Mouse (Mus musculus): Measurements from ENCODE around the gene Ppp6r2. TPM values are rescaled to one million over a fixed set of nuclear protein-coding genes. Genes with fewer than 3 reads are reported as not detected.
A peak's percentile ranks its signal among the peaks of the same experiment; 100 is the strongest.

Gene Ppp6r2
- polyA plus RNA-seq, 1 experiment from 2014 or later, result 76.9 TPM

DNA sequence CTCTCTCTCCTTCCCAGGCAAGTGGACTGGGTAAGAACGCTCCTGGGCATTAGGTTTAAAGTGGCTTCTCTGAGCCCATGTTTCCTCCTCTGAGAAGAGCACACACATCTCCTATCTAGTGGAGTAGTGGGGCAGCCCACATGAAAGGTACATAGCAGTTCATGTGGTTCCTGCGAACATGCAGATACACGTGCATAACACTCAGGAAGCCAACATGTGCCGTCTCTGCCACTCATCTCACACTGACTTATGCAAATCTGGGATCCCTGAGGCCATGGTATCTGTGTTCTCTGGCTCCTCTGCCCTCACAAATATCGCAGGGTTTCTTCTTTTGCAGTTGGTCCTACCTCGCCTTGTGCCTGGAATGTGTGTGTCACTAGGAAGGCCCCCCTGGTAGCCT lies 71.2 kb downstream of the Ppp6r2 start:
- no peak overlapping the region for H3K4me2 ChIP-seq
- 77% methylated on average over 6 of the region's 6 CpGs for WGBS
- H3K27me3 ChIP-seq, result no peaks in the 10 kb centered on the region
- H3K9ac ChIP-seq, result no peak overlapping the region
- no peak overlapping the region for H3K4me3 ChIP-seq
- ATAC-seq (ENCODE audit: low read depth), result no peak
- H3K27ac ChIP-seq (replicated peaks), result no peak overlapping the region
- no peaks in the 10 kb centered on the region for H3K9me3 ChIP-seq
- no peaks in the 10 kb centered on the region for H3K4me1 ChIP-seq (replicated peaks)
- H3K36me3 ChIP-seq, result peaks cover 100% of the 10 kb centered on the region

DNA sequence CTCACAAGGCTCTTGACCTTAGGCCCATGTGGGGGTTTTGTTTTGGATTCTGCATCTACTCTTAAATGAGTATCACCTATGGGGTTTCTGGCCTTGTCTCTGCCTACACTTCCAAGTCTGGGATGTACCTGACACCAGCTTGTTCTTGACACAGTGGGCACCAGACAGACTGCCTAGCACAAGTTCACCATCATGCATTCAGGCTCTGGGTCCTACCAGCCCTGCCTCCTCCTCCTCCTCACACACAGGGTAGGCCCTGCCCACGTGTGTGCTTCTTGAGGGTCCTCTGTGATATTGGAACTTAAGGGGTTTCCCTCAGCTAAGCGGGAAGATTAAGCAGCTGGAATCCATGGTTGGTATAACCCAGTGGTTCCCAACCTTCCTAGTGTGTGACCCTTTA lies 72.7 kb downstream of the Ppp6r2 start:
- H3K4me3 ChIP-seq, result no peak overlapping the region
- H3K36me3 ChIP-seq, result peaks cover 100% of the 10 kb centered on the region
- no peaks in the 10 kb centered on the region for H3K9me3 ChIP-seq
- no peak overlapping the region for H3K4me2 ChIP-seq
- no peaks in the 10 kb centered on the region for H3K4me1 ChIP-seq (replicated peaks)
- no peak overlapping the region for H3K9ac ChIP-seq
- WGBS, result 90% methylated on average over 2 of the region's 2 CpGs
- 0 out of 2 replicates have a peak, but pooled peaks have one; percentile 20 for ATAC-seq (ENCODE audit: low read depth)
- H3K27ac ChIP-seq (replicated peaks), result no peak overlapping the region
- H3K27me3 ChIP-seq, result no peaks in the 10 kb centered on the region

DNA sequence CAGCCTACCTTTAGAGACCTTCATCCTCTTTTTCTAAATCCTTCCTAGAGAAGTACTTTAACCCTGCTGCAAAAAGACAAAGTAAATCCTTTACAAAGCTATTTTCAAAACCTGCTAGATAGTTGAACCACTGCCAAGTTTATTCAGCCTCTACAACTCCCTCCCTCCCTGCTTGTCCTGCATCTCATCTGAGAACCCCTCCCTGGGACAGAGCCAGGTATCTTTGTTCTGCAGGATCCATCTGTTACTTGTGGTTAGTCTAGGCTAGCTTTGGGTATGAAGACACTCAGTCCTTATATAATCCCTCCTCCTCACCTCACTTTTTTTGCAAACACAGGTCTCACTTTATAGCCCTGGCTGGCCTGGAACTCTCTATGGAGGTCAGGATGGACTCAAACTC lies 73.7 kb downstream of the Ppp6r2 start:
- Histone ChIP-seq H3K27ac (replicated peaks) (no peak overlapping the region), H3K36me3 (peaks cover 100% of the 10 kb centered on the region), H3K4me2 (no peak overlapping the region), H3K9ac (no peak overlapping the region), H3K27me3 (no peaks in the 10 kb centered on the region), H3K9me3 (no peaks in the 10 kb centered on the region), H3K4me3 (no peak overlapping the region), H3K4me1 (replicated peaks) (no peaks in the 10 kb centered on the region)
- ATAC-seq (ENCODE audit: low read depth), result no peak

DNA sequence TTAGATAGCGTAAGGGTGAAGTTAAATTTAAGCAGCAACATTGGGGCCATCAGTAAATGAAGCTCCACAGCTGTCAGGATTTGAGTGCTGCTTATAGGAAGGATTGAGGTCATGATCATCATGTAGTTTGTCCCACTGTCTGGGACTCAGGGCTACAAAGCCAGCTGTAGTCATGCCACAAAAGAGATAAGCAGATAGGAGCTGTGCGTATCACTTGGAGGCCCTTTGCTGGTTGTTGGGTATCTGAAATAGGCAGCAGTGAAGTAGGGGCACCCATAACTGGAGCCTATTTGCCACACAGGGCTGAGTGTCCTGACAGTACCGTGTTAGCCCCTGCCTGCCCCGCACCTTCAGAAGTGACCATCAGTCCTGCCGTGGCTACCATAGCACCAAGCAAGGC lies 74.1 kb downstream of the Ppp6r2 start:
- no peaks in the 10 kb centered on the region for H3K9me3 ChIP-seq
- peaks cover 100% of the 10 kb centered on the region for H3K36me3 ChIP-seq
- no peaks in the 10 kb centered on the region for H3K4me1 ChIP-seq (replicated peaks)
- H3K4me3 ChIP-seq, result no peak overlapping the region
- H3K9ac ChIP-seq, result no peak overlapping the region
- WGBS, result 95% methylated on average over 5 of the region's 5 CpGs
- no peaks in the 10 kb centered on the region for H3K27me3 ChIP-seq
- no peak overlapping the region for H3K4me2 ChIP-seq
- H3K27ac ChIP-seq (replicated peaks), result no peak overlapping the region
- ATAC-seq (ENCODE audit: low read depth), result no peak

DNA sequence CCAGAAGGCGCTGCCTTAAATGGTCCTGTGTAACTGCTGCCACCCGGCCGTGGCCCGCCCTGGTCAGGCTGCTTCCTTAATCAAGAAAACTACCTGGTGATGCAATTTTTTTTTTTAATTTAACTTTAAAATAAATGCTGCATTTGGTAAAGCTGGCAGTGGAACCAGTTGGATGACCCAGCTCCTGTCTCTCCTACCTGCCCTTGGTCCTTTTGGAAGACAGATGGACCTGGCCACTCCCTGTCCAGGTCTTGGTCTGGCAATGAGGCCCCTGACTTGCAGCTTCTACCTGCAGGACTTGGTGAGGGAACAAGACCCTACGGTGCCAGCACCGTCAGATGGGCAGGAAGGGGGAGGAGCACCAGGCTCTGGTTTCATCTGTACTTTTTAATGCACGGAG lies 74.8 kb downstream of the Ppp6r2 start:
- H3K9me3 ChIP-seq, result no peaks in the 10 kb centered on the region
- 0 out of 2 replicates have a peak overlapping the region, but pooled peaks have one; percentile 28 for H3K27ac ChIP-seq (replicated peaks)
- WGBS, result 90% methylated on average over 7 of the region's 7 CpGs

DNA sequence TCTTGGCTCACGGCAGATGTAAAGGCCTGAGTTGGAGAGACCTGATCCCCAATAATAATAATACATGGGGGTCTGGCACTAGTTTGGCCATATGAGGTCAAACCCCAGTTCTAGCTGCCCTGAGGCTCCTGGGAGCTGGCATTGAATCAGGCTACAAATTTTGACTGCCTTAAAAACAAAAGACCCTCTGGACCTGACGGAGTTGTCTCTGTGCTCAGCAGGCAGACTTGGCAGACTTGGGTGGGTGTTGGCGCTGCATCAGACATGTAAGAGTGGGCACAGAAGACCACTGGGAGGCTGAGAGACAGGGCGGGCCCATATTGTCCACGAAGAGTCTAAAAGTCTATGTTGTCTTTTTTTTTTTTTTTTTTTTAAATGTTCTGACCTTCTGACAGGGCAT lies 75.2 kb downstream of the Ppp6r2 start:
- Histone ChIP-seq H3K36me3 (peaks cover 100% of the 10 kb centered on the region), H3K27me3 (no peaks in the 10 kb centered on the region), H3K27ac (replicated peaks) (no peak overlapping the region), H3K9me3 (no peaks in the 10 kb centered on the region), H3K4me3 (no peak overlapping the region), H3K4me1 (replicated peaks) (no peaks in the 10 kb centered on the region), H3K9ac (no peak overlapping the region), H3K4me2 (no peak overlapping the region)
- WGBS, result 75% methylated on average over 5 of the region's 5 CpGs
- ATAC-seq (ENCODE audit: low read depth), result no peak

More for the DNA sequence above, 74.8 kb downstream of the Ppp6r2 start:
- H3K4me3 ChIP-seq, result no peak overlapping the region
- no peak for ATAC-seq (ENCODE audit: low read depth)
- no peaks in the 10 kb centered on the region for H3K27me3 ChIP-seq
- no peak overlapping the region for H3K4me2 ChIP-seq
- no peak overlapping the region for H3K9ac ChIP-seq
- peaks cover 100% of the 10 kb centered on the region for H3K36me3 ChIP-seq
- H3K4me1 ChIP-seq (replicated peaks), result no peaks in the 10 kb centered on the region

DNA sequence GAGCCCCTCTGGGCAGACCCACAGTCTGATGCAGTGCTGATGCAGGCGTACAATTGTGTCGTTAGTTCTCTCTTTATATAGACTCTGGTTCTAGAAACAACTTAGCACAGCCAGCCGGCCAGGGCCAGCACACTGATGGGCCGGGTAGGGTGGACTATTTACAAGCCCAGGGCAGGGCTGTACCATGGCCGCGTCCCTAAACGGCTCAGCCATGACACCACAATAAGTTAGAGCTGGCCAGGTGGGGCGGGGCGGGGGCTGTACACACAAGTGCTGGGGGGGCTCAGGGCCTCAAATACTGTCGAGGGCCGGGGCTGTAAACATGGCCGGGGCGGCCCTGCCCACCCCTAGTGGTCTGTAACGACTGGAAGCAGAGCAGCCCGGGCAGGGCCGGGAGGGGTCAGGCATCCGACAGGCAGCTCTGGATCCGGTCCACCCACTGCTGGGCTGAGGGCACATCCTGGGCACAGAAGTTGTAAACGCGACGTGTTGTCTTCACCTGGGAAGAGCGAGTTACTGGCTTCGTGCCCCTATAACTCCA lies 76.9 kb downstream of the Ppp6r2 start:
- Histone ChIP-seq H3K9ac (no peak overlapping the region), H3K27me3 (no peaks in the 10 kb centered on the region), H3K4me2 (no peak overlapping the region), H3K36me3 (peaks cover 100% of the 10 kb centered on the region), H3K4me3 (no peak overlapping the region), H3K4me1 (replicated peaks) (no peaks in the 10 kb centered on the region), H3K9me3 (no peaks in the 10 kb centered on the region), H3K27ac (replicated peaks) (no peak overlapping the region)
- ATAC-seq (ENCODE audit: low read depth), result no peak
- 90% methylated on average over 23 of the region's 23 CpGs for WGBS

DNA sequence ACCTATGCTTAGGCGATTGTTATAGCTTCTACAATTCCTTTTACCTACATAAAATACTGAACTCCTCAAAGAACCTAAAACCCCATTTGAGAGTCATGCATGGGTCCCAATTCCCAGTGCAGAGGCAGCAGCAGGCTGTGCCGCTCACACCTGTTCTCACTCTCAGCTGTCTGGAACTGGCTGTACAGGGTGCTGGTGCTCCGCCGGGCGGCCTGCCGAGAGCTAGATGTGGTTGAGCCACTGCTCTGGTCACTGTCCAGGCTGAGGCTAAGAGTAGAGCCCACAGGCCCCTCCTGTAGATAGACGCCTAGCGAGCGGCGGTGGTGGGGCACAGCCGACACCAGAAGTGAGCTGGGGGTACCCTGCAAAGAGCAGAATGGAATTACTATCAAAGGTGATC lies 78.1 kb downstream of the Ppp6r2 start:
- 93% methylated on average over 11 of the region's 11 CpGs for WGBS
- no peaks in the 10 kb centered on the region for H3K9me3 ChIP-seq

DNA sequence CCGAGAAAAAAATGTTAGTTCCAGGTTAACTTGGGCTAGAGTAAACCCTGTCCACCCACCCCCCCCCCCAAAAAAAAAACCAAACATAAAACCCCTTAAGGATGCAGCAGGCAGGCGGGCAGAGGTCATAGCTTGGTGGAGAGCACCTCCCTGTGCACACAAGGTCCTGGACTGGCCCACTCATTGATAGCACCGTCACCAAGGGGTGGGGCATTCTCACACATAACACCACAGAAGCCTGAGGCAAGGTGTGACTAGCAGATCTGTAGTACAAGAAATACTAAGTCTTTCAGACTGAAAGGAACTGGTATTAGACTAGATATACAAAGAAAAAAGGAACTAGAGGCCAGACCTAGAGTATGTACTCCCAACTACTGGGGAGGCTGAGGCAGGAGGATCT lies 80.2 kb downstream of the Ppp6r2 start:
- 97% methylated on average over 3 of the region's 3 CpGs for WGBS
- no peak for ATAC-seq (ENCODE audit: low read depth)
- H3K9ac ChIP-seq, result no peak overlapping the region
- no peaks in the 10 kb centered on the region for H3K4me1 ChIP-seq (replicated peaks)
- no peak overlapping the region for H3K4me2 ChIP-seq
- H3K36me3 ChIP-seq, result peaks cover 100% of the 10 kb centered on the region
- H3K27ac ChIP-seq (replicated peaks), result no peak overlapping the region
- no peaks in the 10 kb centered on the region for H3K9me3 ChIP-seq
- no peaks in the 10 kb centered on the region for H3K27me3 ChIP-seq
- no peak overlapping the region for H3K4me3 ChIP-seq

More for the DNA sequence above, 78.1 kb downstream of the Ppp6r2 start:
- no peak overlapping the region for H3K4me2 ChIP-seq
- H3K9ac ChIP-seq, result no peak overlapping the region
- ATAC-seq (ENCODE audit: low read depth), result no peak
- H3K4me1 ChIP-seq (replicated peaks), result no peaks in the 10 kb centered on the region
- no peak overlapping the region for H3K27ac ChIP-seq (replicated peaks)
- H3K36me3 ChIP-seq, result peaks cover 100% of the 10 kb centered on the region
- no peaks in the 10 kb centered on the region for H3K27me3 ChIP-seq
- no peak overlapping the region for H3K4me3 ChIP-seq

DNA sequence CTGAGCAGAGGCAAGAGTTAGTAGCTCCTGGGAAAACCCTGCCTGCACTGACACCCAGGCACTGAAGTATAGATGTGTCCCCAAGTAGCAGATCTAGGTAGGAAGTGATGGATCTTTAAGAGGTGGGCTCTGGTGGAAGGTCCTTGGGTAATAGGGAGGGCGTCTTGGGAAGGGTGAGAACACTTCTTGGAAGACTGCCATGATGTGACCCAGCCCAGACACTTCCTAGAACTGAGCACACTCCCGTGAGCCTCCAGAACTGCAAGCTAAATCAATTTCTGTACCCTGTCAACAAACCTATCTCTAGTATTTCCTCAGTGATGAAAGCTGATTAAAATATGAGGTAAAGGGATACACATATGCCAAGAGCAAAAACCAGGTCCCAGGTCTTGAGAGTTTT lies 81.4 kb downstream of the Ppp6r2 start:
- H3K4me2 ChIP-seq, result no peak overlapping the region

DNA sequence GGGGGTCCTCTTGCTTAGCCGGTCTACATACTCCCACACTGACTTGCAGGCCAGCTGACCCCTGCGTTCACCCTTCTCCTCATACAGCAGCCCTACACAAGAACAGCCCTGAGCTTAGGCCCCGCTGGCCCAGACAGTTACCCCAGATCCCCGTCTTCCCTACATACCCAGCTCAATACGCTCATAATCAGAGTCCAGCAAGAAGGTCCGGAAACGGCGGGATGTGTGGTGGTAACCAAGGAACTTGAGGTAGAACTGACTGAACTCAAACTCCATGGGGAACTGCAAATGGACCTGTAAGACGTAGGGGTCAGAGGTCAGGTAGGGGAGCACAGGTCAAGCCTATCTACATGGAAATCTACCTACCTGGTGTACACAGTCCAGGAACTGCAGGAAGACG lies 82.4 kb downstream of the Ppp6r2 start:
- Histone ChIP-seq H3K4me3 (no peak overlapping the region), H3K9me3 (no peaks in the 10 kb centered on the region), H3K9ac (no peak overlapping the region), H3K27me3 (no peaks in the 10 kb centered on the region), H3K4me1 (replicated peaks) (no peaks in the 10 kb centered on the region), H3K27ac (replicated peaks) (no peak overlapping the region), H3K36me3 (peaks cover 97% of the 10 kb centered on the region), H3K4me2 (no peak overlapping the region)
- 95% methylated on average over 10 of the region's 10 CpGs for WGBS
- ATAC-seq (ENCODE audit: low read depth), result no peak

More for the DNA sequence above, 81.4 kb downstream of the Ppp6r2 start:
- H3K9ac ChIP-seq, result no peak overlapping the region
- peaks cover 100% of the 10 kb centered on the region for H3K36me3 ChIP-seq
- no peak overlapping the region for H3K4me3 ChIP-seq
- no peaks in the 10 kb centered on the region for H3K4me1 ChIP-seq (replicated peaks)
- H3K9me3 ChIP-seq, result no peaks in the 10 kb centered on the region
- no peak for ATAC-seq (ENCODE audit: low read depth)
- no peak overlapping the region for H3K27ac ChIP-seq (replicated peaks)
- 75% methylated on average over 2 of the region's 2 CpGs for WGBS
- H3K27me3 ChIP-seq, result no peaks in the 10 kb centered on the region

DNA sequence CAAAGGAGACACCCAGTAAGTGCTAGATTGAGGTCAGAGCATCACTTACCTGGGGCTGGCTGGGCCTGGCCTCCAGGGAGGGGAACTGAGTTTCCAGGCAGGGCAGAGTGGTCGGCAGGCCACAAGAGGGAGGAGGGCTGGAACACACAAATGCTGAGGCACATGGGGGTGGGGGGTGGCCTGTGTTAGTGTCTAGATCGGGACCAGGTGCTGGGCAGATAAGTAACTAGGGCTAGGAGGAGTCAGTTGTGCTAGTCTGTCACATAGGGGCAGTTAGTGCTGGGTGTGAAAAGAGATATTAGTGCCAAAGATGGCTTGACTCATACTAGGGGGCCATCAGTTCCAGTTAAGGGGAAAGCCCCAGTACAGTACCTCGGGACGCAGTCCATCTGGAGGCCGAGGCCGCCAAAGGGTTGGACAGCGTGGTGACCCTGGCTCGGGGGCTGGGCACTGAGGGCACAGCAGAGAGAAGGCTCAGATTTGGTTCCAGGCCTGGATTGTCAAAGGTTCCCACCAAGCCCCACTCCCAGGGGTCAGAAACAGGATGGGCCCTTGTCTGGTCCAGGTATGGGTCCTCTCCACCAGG lies 84.3 kb downstream of the Ppp6r2 start:
- no peaks in the 10 kb centered on the region for H3K9me3 ChIP-seq
- H3K4me2 ChIP-seq, result no peak overlapping the region
- H3K27me3 ChIP-seq, result no peaks in the 10 kb centered on the region
- H3K4me1 ChIP-seq (replicated peaks), result no peaks in the 10 kb centered on the region
- H3K36me3 ChIP-seq, result peaks cover 95% of the 10 kb centered on the region
- no peak for ATAC-seq (ENCODE audit: low read depth)
- 93% methylated on average over 8 of the region's 8 CpGs for WGBS
- no peak overlapping the region for H3K27ac ChIP-seq (replicated peaks)
- no peak overlapping the region for H3K9ac ChIP-seq
- H3K4me3 ChIP-seq, result no peak overlapping the region

DNA sequence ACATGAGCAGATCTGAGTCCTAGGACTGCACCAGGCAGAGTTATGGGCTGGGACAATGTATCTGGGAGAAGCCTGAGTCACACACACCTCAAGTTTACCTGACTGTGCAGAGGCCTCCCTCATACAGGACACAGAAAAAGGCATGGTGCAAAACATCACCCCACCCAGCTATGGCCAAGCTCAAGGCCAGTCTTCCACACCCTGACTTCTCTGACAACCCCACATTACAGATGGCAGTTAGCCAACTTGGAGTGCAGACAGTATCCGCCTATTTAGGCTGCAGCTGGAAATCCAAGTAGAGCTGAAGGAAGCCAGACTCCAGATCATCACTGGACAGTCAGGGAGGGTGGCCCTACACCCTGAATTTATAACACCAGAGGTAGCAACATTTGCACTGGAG lies 85.1 kb downstream of the Ppp6r2 start:
- Histone ChIP-seq H3K9me3 (no peaks in the 10 kb centered on the region), H3K4me3 (no peak overlapping the region), H3K4me2 (no peak overlapping the region), H3K27me3 (no peaks in the 10 kb centered on the region), H3K9ac (no peak overlapping the region), H3K36me3 (peaks cover 95% of the 10 kb centered on the region), H3K27ac (replicated peaks) (no peak overlapping the region), H3K4me1 (replicated peaks) (no peaks in the 10 kb centered on the region)
- 79% methylated on average over 1 of the region's 1 CpGs for WGBS
- ATAC-seq (ENCODE audit: low read depth), result no peak
